Mouse (Mus musculus) hindbrain, embryonic 11.5 days (tissue): ENCODE results near the gene Tbc1d22a. TPM values are rescaled to one million over a fixed set of nuclear protein-coding genes. Genes with fewer than 3 reads are reported as not detected.

ENCODE experiments used
- ATAC-seq: fragments of 200-750 bp; cut with Nextera tagmentation; 2 replicates; pipeline ENCODE4 v1.8.0; 2017; ENCODE audit warnings: mild to moderate bottlenecking, moderate TSS enrichment, moderate library complexity; ENCODE audit not compliant: low FRiP score
- DNase-seq: peaks from one replicate; pipeline ENCODE4 v3.0.0-alpha.2; 2015; ENCODE audit warnings: low spot score
- H3K27ac ChIP-seq: fragments of 300-500 bp; sonication (generic); 2 replicates; pipeline ENCODE4 v1.5.1; 2014; ENCODE audit warnings: mild to moderate bottlenecking, low read depth, low read length
- H3K27me3 ChIP-seq: fragments of 300-500 bp; sonication (generic); 2 replicates; pipeline ENCODE4 v1.6.1; 2014; ENCODE audit warnings: mild to moderate bottlenecking, low read length, moderate library complexity, mixed read lengths; ENCODE audit not compliant: control insufficient read depth, insufficient read depth
- H3K36me3 ChIP-seq: fragments of 300-500 bp; sonication (generic); 2 replicates; pipeline ENCODE4 v1.6.1; 2014; ENCODE audit warnings: mild to moderate bottlenecking, low read length, moderate library complexity, mixed read lengths; ENCODE audit not compliant: control insufficient read depth, insufficient read depth
- H3K4me1 ChIP-seq: fragments of 300-500 bp; sonication (generic); replicated peaks from 2 replicates; pipeline ENCODE4 v1.6.1; 2014; ENCODE audit warnings: low read length, mixed read lengths; ENCODE audit not compliant: control insufficient read depth, insufficient read depth
- H3K4me2 ChIP-seq: fragments of 300-500 bp; sonication (generic); replicated peaks from 2 replicates; pipeline ENCODE4 v1.6.1; 2014; ENCODE audit warnings: mild to moderate bottlenecking, low read depth, low read length
- H3K4me3 ChIP-seq: fragments of 300-500 bp; sonication (generic); 2 replicates; pipeline ENCODE4 v1.5.1; 2014; ENCODE audit warnings: low read depth, low read length
- H3K9ac ChIP-seq: fragments of 300-500 bp; sonication (generic); 2 replicates; pipeline ENCODE4 v1.6.1; 2014; ENCODE audit warnings: low read depth, low read length
- H3K9me3 ChIP-seq: fragments of 300-500 bp; sonication (generic); 2 replicates; pipeline ENCODE4 v1.6.1; 2016; ENCODE audit warnings: low read length; ENCODE audit not compliant: control insufficient read depth
- WGBS: fragments of 180-500 bp; shearing (Covaris S2); extraction: QIAGEN DNeasy Blood & Tissue Kit; methylation state at CpG from one replicate; pipeline ENCODE4 v1.1.7; 2014; 5-methylcytosine and 5-hydroxymethylcytosine counted together
- polyA plus RNA-seq: library from polyadenylated mRNA; unstranded; fragments of >200 nt; fragmentation: Nextera tagmentation; extraction: Ambion mirVana; gene quantifications from 2 replicates; pipeline ENCODE4 v1.2.1, GENCODE M21; 2014

Gene Tbc1d22a
- polyA plus RNA-seq, 1 experiment from 2014 or later: 7.3 TPM

DNA sequence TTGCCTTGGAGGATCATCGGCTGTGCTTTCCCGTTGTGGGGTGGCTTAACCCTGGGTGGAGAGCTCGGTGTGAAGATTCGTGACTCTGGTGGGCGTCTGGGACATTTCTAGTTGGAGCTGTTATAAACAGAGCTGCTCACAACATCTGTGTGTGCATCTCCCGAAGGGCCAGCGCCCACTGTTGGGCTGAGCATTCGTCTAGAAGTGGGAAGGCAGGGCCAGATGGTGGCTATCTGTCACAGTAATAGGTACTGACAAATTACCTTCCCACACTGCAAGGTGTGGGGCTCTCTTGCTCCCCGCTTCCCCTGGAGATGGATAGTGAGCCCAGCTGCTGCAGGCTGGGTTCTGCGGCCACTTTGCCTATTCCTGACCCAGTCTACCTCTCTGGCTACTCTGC is 289.2 kb downstream of the Tbc1d22a start:
- 80% methylated on average over 10 of the region's 10 CpGs for WGBS
- Histone ChIP-seq H3K9me3 (no peaks in the 10 kb centered on the region), H3K36me3 (no peaks in the 10 kb centered on the region), H3K4me1 (no peaks in the 10 kb centered on the region), H3K4me3 (no peak overlapping the region), H3K9ac (no peak overlapping the region), H3K27me3 (no peaks in the 10 kb centered on the region), H3K27ac (no peak overlapping the region), H3K4me2 (no peak overlapping the region)
- no peak for DNase-seq
- no peak for ATAC-seq

DNA sequence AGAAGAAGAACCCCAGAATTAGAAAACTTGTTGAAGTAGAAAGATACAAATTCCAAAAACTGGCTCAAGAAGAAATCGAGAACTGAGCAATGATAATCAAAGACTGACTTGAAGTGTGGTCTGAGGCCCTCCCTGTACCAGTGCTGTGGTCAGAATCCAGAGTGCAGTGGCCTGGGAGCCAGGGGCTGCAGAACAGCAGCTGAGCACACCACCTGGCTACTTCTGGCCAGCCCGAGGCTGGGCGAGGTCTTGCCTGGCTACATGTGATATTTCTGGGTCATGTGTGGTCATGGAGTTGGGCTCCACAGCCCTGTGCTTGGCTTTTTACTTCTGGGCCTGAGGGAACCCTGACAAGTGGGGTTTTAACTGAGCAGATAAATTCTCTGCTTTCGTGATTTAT is 292.4 kb downstream of the Tbc1d22a start:
- H3K9me3 ChIP-seq: no peaks in the 10 kb centered on the region
- no peak for DNase-seq
- 88% methylated on average over 4 of the region's 4 CpGs for WGBS

DNA sequence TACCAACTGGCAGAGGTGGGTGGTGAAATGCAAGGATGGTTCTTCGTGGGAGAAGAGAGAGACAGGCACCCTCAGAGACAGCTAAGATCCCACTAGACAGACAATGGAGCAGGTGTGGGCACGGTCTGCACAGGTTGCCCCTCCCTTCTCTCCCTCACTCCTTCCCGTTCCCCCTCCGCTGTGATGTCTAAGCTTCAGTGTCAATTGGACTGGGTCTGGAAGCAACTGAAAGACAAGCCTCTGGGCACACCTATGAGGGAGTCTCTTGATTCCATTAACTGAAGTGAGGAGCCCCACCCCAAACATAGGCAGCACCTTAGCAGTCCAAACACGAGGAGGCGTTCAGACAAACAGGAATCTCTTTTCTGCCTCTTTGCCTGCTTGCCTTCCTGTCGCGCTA is 293.3 kb downstream of the Tbc1d22a start:
- Histone ChIP-seq H3K4me1 (0 out of 2 replicates have a peak, but pooled peaks cover 3% of the 10 kb centered on the region), H3K27me3 (no peaks in the 10 kb centered on the region), H3K36me3 (no peaks in the 10 kb centered on the region), H3K9ac (no peak overlapping the region), H3K4me3 (no peak overlapping the region), H3K4me2 (no peak overlapping the region), H3K9me3 (no peaks in the 10 kb centered on the region), H3K27ac (no peak overlapping the region)
- 90% methylated on average over 8 of the region's 8 CpGs for WGBS
- DNase-seq (no peak), ATAC-seq (no peak)

More for the DNA sequence above, 292.4 kb downstream of the Tbc1d22a start:
- Histone ChIP-seq H3K4me3 (no peak overlapping the region), H3K27me3 (no peaks in the 10 kb centered on the region), H3K36me3 (no peaks in the 10 kb centered on the region), H3K9ac (no peak overlapping the region), H3K4me2 (no peak overlapping the region), H3K4me1 (0 out of 2 replicates have a peak, but pooled peaks cover 3% of the 10 kb centered on the region), H3K27ac (no peak overlapping the region)
- no peak for ATAC-seq

DNA sequence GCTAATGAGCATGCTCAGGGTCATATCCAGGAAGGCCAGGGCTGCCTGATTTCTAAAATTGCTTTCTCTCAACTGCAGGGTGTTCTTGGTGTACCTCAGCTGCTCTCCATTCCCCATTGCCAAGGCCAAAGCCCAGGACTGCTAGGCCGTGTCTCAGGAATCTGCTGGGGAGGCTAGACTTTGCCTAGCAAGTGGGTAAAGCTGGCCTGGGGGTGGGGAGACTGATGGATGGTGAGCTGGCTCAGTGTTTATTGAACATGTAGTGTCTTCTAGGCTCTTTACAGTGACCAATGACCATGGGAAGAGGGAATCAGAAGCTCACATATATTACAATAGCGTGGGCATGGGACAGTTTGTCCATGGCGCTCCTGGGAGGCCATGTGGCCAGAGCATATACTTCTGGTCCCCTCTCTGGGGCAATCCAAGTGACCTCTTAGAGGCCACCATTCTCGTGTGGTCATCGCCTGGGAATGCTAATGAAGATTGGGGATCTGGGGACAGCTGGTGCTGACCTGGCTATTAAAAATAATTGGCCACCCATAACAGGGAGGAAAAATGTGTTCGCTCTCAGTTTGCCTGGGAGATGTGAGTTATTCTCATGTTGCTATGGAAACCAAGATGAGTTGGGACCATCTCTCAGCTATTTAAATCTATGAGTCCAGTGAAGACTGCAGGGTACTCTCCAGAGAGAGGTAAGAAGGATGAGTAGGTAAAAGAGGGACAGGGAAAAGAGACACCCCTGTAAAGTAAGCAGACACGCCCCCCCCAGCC is 294.3 kb downstream of the Tbc1d22a start:
- DNase-seq (no peak), ATAC-seq (no peak)

DNA sequence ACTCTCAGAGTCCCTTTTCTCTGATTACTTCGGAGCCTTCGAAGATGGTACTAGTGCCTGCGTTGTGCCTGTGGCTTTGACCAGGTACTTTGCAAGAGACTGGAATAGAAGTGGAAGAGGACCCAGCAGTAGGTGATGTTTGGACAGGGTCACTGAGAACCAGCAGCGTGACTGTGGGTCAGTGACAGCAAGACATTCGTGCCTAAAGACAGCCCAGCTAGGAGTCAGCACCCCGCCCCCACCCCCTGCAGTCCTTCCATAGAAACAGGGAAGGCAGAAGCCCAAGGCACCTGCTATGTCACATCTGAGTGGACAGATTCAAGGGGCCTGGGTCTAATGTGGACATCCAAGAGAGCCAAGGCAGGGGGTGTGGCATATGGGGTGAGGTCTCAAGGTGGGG is 295.3 kb downstream of the Tbc1d22a start:
- H3K4me1 ChIP-seq: 0 out of 2 replicates have a peak, but pooled peaks cover 3% of the 10 kb centered on the region
- no peak overlapping the region for H3K27ac ChIP-seq

More for the DNA sequence above, 294.3 kb downstream of the Tbc1d22a start:
- H3K27me3 ChIP-seq: no peaks in the 10 kb centered on the region
- H3K4me1 ChIP-seq: 0 out of 2 replicates have a peak, but pooled peaks cover 3% of the 10 kb centered on the region
- no peaks in the 10 kb centered on the region for H3K36me3 ChIP-seq
- no peak overlapping the region for H3K4me3 ChIP-seq
- no peak overlapping the region for H3K27ac ChIP-seq
- H3K4me2 ChIP-seq: no peak overlapping the region
- H3K9ac ChIP-seq: no peak overlapping the region
- no peaks in the 10 kb centered on the region for H3K9me3 ChIP-seq
- WGBS: 71% methylated on average over 7 of the region's 7 CpGs

DNA sequence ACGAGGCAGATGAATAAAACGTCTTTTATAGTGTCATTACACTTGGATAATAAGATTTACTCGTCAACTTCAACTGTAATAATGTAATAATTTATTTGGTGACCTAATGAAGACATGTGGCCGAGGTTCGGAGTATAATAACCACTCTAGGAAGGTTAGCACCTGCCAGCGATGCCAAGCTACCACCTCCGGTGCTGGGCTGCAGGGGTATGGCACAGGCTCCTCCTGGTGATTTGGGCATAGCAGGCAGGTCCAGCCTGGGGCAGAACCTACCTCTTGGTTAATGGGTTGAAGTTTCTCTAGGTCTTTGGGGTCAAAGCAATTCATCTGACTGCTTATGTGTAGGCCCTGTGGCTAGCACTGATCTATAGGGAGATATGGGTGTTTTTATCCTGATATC is 296.9 kb downstream of the Tbc1d22a start:
- Histone ChIP-seq H3K9me3 (no peaks in the 10 kb centered on the region), H3K9ac (no peak overlapping the region), H3K27me3 (no peaks in the 10 kb centered on the region), H3K36me3 (no peaks in the 10 kb centered on the region), H3K27ac (no peak overlapping the region), H3K4me3 (no peak overlapping the region), H3K4me2 (no peak overlapping the region), H3K4me1 (0 out of 2 replicates have a peak, but pooled peaks cover 3% of the 10 kb centered on the region)
- DNase-seq (no peak), ATAC-seq (no peak)
- WGBS: 89% methylated on average over 7 of the region's 7 CpGs

More for the DNA sequence above, 295.3 kb downstream of the Tbc1d22a start:
- no peaks in the 10 kb centered on the region for H3K36me3 ChIP-seq
- H3K27me3 ChIP-seq: no peaks in the 10 kb centered on the region
- H3K9ac ChIP-seq: no peak overlapping the region
- H3K9me3 ChIP-seq: no peaks in the 10 kb centered on the region
- H3K4me2 ChIP-seq: no peak overlapping the region
- WGBS: 70% methylated on average over 6 of the region's 6 CpGs
- DNase-seq: no peak
- no peak for ATAC-seq
- H3K4me3 ChIP-seq: no peak overlapping the region

DNA sequence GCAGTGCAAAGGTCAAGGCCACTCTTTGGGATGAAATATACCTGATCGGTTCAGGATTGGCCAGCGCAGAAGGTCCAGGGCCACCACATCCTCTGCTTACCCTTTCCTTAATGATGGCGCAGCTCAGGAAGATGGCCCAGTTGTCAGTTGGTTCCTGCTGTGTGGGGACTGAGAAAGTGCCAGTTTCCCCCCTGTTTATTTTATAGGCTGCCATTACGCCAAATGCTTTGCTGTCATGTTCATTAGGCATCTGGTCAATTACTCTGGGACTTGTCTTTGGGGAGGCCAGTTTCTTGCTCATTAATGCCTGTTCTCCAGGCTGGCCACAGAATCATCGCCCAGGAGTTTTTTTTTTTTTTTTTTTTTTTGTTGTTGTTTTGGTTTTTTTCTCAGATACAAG is 299.1 kb downstream of the Tbc1d22a start:
- Histone ChIP-seq H3K27me3 (no peaks in the 10 kb centered on the region), H3K36me3 (no peaks in the 10 kb centered on the region), H3K9ac (no peak overlapping the region), H3K4me2 (no peak overlapping the region), H3K9me3 (no peaks in the 10 kb centered on the region), H3K4me1 (0 out of 2 replicates have a peak, but pooled peaks cover 3% of the 10 kb centered on the region), H3K4me3 (no peak overlapping the region), H3K27ac (no peak overlapping the region)
- no peak for ATAC-seq
- WGBS: 79% methylated on average over 5 of the region's 5 CpGs
- no peak for DNase-seq

DNA sequence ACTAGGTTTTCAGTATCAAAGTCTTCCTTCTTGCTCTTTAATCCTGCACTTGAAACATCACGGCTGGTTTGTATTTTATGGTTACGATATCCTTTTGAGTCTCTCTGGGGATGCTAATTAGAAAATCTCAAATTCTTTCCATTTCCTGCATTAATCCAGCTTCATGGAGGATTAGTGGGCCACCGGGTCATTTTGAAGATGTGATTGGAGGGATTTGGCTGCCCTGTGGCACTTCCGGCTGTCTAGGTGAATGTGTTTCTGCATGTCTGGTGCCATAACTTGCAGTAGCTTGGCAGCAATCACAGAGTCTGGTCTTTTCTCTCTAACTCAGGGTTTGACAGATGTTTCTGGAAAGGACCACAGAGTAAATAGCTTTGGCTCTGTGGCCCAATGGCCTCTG is 305.9 kb downstream of the Tbc1d22a start:
- ATAC-seq (no peak), DNase-seq (no peak)
- no peaks in the 10 kb centered on the region for H3K4me1 ChIP-seq
- H3K9me3 ChIP-seq: no peaks in the 10 kb centered on the region
- no peak overlapping the region for H3K27ac ChIP-seq
- no peaks in the 10 kb centered on the region for H3K27me3 ChIP-seq
- H3K4me3 ChIP-seq: no peak overlapping the region
- H3K36me3 ChIP-seq: no peaks in the 10 kb centered on the region
- H3K9ac ChIP-seq: no peak overlapping the region
- WGBS: 89% methylated on average over 4 of the region's 4 CpGs
- H3K4me2 ChIP-seq: no peak overlapping the region

DNA sequence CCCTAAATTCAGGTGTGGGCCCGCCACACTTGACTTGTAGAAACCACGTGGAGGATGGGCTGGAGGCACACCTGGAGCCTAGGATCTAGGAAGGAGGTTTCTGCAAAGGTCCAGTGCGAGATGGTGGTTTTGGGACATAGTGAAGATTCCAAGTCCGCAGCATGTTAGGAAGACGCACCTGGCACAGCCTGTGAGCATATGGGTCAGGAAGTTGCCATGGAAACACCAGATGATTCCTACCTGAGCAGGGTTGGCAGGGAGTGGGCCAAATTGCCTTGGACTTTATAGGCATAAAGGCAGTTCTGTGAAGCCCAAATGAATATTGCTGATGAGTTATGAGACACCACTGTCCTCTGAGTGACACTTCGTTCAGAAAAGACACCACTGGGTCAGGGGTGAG is 321.1 kb downstream of the Tbc1d22a start:
- Histone ChIP-seq H3K27me3 (no peaks in the 10 kb centered on the region), H3K4me1 (no peaks in the 10 kb centered on the region), H3K27ac (no peak overlapping the region), H3K9me3 (no peaks in the 10 kb centered on the region), H3K36me3 (no peaks in the 10 kb centered on the region), H3K9ac (no peak overlapping the region), H3K4me2 (no peak overlapping the region), H3K4me3 (no peak overlapping the region)
- 83% methylated on average over 6 of the region's 6 CpGs for WGBS
- ATAC-seq: no peak
- no peak for DNase-seq
